Mouse (Mus musculus) mammary gland, adult 2 months (tissue): ENCODE data around the gene Camsap1. TPM values are rescaled to one million over a fixed set of nuclear protein-coding genes. Genes with fewer than 3 reads are reported as not detected.

ENCODE experiments used
- polyA plus RNA-seq: library from polyadenylated mRNA; depleted of rRNA; stranded (reverse); fragments of >200 nt; gene quantifications from 2 replicates; pipeline ENCODE4 v1.2.3, GENCODE M21; 2012; ENCODE audit warnings: low replicate concordance; rRNA removed

The Camsap1 gene
- polyA plus RNA-seq: 5.8 and 9.7 TPM in 2 replicates

GRCm38 (mm10) chr2:25983159-25983907 lies at the start of gene Camsap1:
Camsap1 (minus strand) TSS chr2:25983282.

GRCm38 (mm10) chr2:26021561-26022257 lies 38.6 kb upstream of the Camsap1 start, which contains the start of gene Ubac1:
Ubac1 (minus strand) TSS chr2:26021747.

Other genes starting within 250 kb of the Camsap1 start
- gene Obp2b, start 246.3 kb downstream of the Camsap1 start, polyA plus RNA-seq: not detected in 2 replicates
- not detected in 2 replicates for gene Lcn3, start 217.7 kb downstream of the Camsap1 start, polyA plus RNA-seq
- gene Lcn11, start 206.3 kb downstream of the Camsap1 start, polyA plus RNA-seq: not detected in 2 replicates
- not detected in 2 replicates for gene Gm13539, start 201.0 kb downstream of the Camsap1 start, polyA plus RNA-seq
- gene Glt6d1, start 167.4 kb downstream of the Camsap1 start, polyA plus RNA-seq: not detected in 2 replicates
- gene Lcn9, start 160.1 kb downstream of the Camsap1 start, polyA plus RNA-seq: not detected in 2 replicates
- gene Sohlh1, start 136.0 kb downstream of the Camsap1 start, polyA plus RNA-seq: not detected in 2 replicates
- 0.48 and 0.57 TPM in 2 replicates for gene Kcnt1, start 119.5 kb downstream of the Camsap1 start, polyA plus RNA-seq
- 41.7 and 118 TPM in 2 replicates for gene Ubac1, start 38.5 kb upstream of the Camsap1 start, polyA plus RNA-seq
- 46.8 and 96.8 TPM in 2 replicates for gene Nacc2, start 139.9 kb upstream of the Camsap1 start, polyA plus RNA-seq
- gene Lhx3, start 225.0 kb upstream of the Camsap1 start, polyA plus RNA-seq: not detected in 2 replicates